Mouse (Mus musculus): ENCODE measurements around the gene Rapgef5. TPM values are rescaled to one million over a fixed set of nuclear protein-coding genes. Genes with fewer than 3 reads are reported as not detected.

The Rapgef5 gene
- 100 to 1,000 TPM; 129 to 141 TPM for total RNA-seq (2021)
- long read RNA-seq, experiment 1, partial matches to known transcripts, result 2 of 12 reads
- long read RNA-seq, experiment 1, other reads (novel, unspliced or antisense), result 9 of 12 reads
- long read RNA-seq, experiment 2, full-length matches to known transcripts, result 1 of 15 reads
- long read RNA-seq, experiment 2, partial matches to known transcripts, result 2 of 15 reads
- long read RNA-seq, experiment 2, other reads (novel, unspliced or antisense), result 12 of 15 reads

- DNase-seq (ENCODE audit: low spot score in 2 of 2), result no peak
- intact Hi-C loops (cut with DNase I), result no loop called here
Measured at GRCm38 (mm10) chr12:117516179-117516578, at the start of gene Rapgef5. Rapgef5 (plus strand) TSS chr12:117516479.

- intact Hi-C loops (cut with DNase I), result no loop called here
- DNase-seq (ENCODE audit: low spot score in 2 of 2), result peak in 1 of 2 experiments; percentile 31
Measured at GRCm38 (mm10) chr12:117468329-117468728, 48.0 kb upstream of the Rapgef5 start.

- no peak for DNase-seq (ENCODE audit: low spot score in 2 of 2)
- intact Hi-C loops (cut with DNase I), result no loop called here
Measured at GRCm38 (mm10) chr12:117479014-117479413, 37.3 kb upstream of the Rapgef5 start.

- no peak for DNase-seq (ENCODE audit: low spot score in 2 of 2)
- intact Hi-C loops (cut with DNase I), result no loop called here
Measured at GRCm38 (mm10) chr12:117479680-117480079, 36.6 kb upstream of the Rapgef5 start.

- intact Hi-C loops (cut with DNase I), result no loop called here
Measured at GRCm38 (mm10) chr12:117480958-117481357, 35.3 kb upstream of the Rapgef5 start.

GRCm38 (mm10) chr12:117482665-117483064 lies 33.6 kb upstream of the Rapgef5 start:
- intact Hi-C loops (cut with DNase I), result no loop called here
- peak; percentile 63 to 72 for DNase-seq (ENCODE audit: low spot score in 2 of 2)

More at GRCm38 (mm10) chr12:117480958-117481357, 35.3 kb upstream of the Rapgef5 start:
- DNase-seq (ENCODE audit: low spot score in 2 of 2), result no peak

GRCm38 (mm10) chr12:117486118-117487057 lies 29.9 kb upstream of the Rapgef5 start:
- intact Hi-C loops (cut with DNase I), result no loop called here
- no peak for DNase-seq (ENCODE audit: low spot score in 2 of 2)

- DNase-seq (ENCODE audit: low spot score in 2 of 2), result no peak
- intact Hi-C loops (cut with DNase I), result no loop called here
Measured at GRCm38 (mm10) chr12:117496501-117497176, 19.6 kb upstream of the Rapgef5 start.

- no peak for DNase-seq (ENCODE audit: low spot score in 2 of 2)
- intact Hi-C loops (cut with DNase I), result no loop called here
Measured at GRCm38 (mm10) chr12:117497361-117497760, 18.9 kb upstream of the Rapgef5 start.

GRCm38 (mm10) chr12:117499242-117499641 lies 17.0 kb upstream of the Rapgef5 start:
- intact Hi-C loops (cut with DNase I), result no loop called here
- no peak for DNase-seq (ENCODE audit: low spot score in 2 of 2)

- peak; percentile 69 to 89 for DNase-seq (ENCODE audit: low spot score in 2 of 2)
- intact Hi-C loops (cut with DNase I), result loop anchor here (2.0 kb wide), 1 partner anchor 32 kb away; no protein-coding TSS in a partner anchor
Measured at GRCm38 (mm10) chr12:117501180-117501579, 15.1 kb upstream of the Rapgef5 start.

GRCm38 (mm10) chr12:117502834-117503233 lies 13.4 kb upstream of the Rapgef5 start:
- intact Hi-C loops (cut with DNase I), result no loop called here
- no peak for DNase-seq (ENCODE audit: low spot score in 2 of 2)

- intact Hi-C loops (cut with DNase I), result no loop called here
Measured at GRCm38 (mm10) chr12:117505163-117505562, 11.1 kb upstream of the Rapgef5 start.

GRCm38 (mm10) chr12:117507772-117508171 lies 8.5 kb upstream of the Rapgef5 start:
- no peak for DNase-seq (ENCODE audit: low spot score in 2 of 2)
- intact Hi-C loops (cut with DNase I), result no loop called here

More at GRCm38 (mm10) chr12:117505163-117505562, 11.1 kb upstream of the Rapgef5 start:
- DNase-seq (ENCODE audit: low spot score in 2 of 2), result no peak

- intact Hi-C loops (cut with DNase I), result no loop called here
- DNase-seq (ENCODE audit: low spot score in 2 of 2), result no peak
Measured at GRCm38 (mm10) chr12:117509919-117510318, 6.4 kb upstream of the Rapgef5 start.

- intact Hi-C loops (cut with DNase I), result no loop called here
Measured at GRCm38 (mm10) chr12:117512468-117512867, 3.8 kb upstream of the Rapgef5 start.

GRCm38 (mm10) chr12:117513150-117513932 lies 2.9 kb upstream of the Rapgef5 start:
- intact Hi-C loops (cut with DNase I), result no loop called here
- DNase-seq (ENCODE audit: low spot score in 2 of 2), result no peak

More at GRCm38 (mm10) chr12:117512468-117512867, 3.8 kb upstream of the Rapgef5 start:
- DNase-seq (ENCODE audit: low spot score in 2 of 2), result no peak

- intact Hi-C loops (cut with DNase I), result no loop called here
- DNase-seq (ENCODE audit: low spot score in 2 of 2), result no peak
Measured at GRCm38 (mm10) chr12:117517275-117517936, 1.1 kb downstream of the Rapgef5 start.
